Mouse (Mus musculus) left cerebral cortex, adult 18-20 months (tissue): ENCODE measurements at regions not wholly inside any gene's neighbourhood (a gene's known extent, or its start where the extent isn't known, plus 50 kb on each side); places are given as distances from the start of the nearest gene placed in this dataset.

Experiments used
- DNase-seq, 2 experiments: peaks; one replicate each; pipeline ENCODE4 v3.0.0; 2021 to 2022; ENCODE audit warnings: low spot score in 2 of 2, mixed read lengths in 1 of 2

GRCm38 (mm10) chr19:55011341-55011740 lies 115.7 kb downstream of the Gpam start:
- DNase-seq, result no peak

- no peak for DNase-seq
Measured at GRCm38 (mm10) chr19:55008463-55009146, 118.4 kb downstream of the Gpam start.

- no peak for DNase-seq
Measured at GRCm38 (mm10) chr19:54989982-54990381, 137.1 kb downstream of the Gpam start.

GRCm38 (mm10) chr19:54984541-54984940 lies 142.5 kb downstream of the Gpam start:
- DNase-seq, result no peak

GRCm38 (mm10) chr19:54982801-54983200 lies 144.2 kb downstream of the Gpam start:
- DNase-seq, result no peak

- no peak for DNase-seq
Measured at GRCm38 (mm10) chr19:54971440-54972211, 155.4 kb downstream of the Gpam start.

GRCm38 (mm10) chr19:54958328-54958727 lies 168.7 kb downstream of the Gpam start:
- DNase-seq, result no peak

GRCm38 (mm10) chr19:54955096-54955495 lies 171.9 kb downstream of the Gpam start:
- DNase-seq, result no peak

- DNase-seq, result no peak
Measured at GRCm38 (mm10) chr19:54952546-54952945, 174.5 kb downstream of the Gpam start.

GRCm38 (mm10) chr19:54948359-54949127 lies 178.5 kb downstream of the Gpam start:
- DNase-seq, result no peak

GRCm38 (mm10) chr19:54947583-54947982 lies 179.5 kb downstream of the Gpam start:
- no peak for DNase-seq

GRCm38 (mm10) chr19:54932579-54932978 lies 194.5 kb downstream of the Gpam start:
- no peak for DNase-seq

- DNase-seq, result no peak
Measured at GRCm38 (mm10) chr19:54925888-54926287, 201.2 kb downstream of the Gpam start.

- DNase-seq, result no peak
Measured at GRCm38 (mm10) chr19:54919597-54919996, 207.4 kb downstream of the Gpam start.

- DNase-seq, result peak; percentile 14 to 45
Measured at GRCm38 (mm10) chr19:54893622-54894021, 233.4 kb downstream of the Gpam start.

GRCm38 (mm10) chr19:54867078-54867477 lies 260.0 kb downstream of the Gpam start:
- no peak for DNase-seq

- no peak for DNase-seq
Measured at GRCm38 (mm10) chr19:54855190-54855589, 271.8 kb downstream of the Gpam start.

GRCm38 (mm10) chr19:54838231-54838630 lies 288.8 kb downstream of the Gpam start:
- no peak for DNase-seq

GRCm38 (mm10) chr19:54836451-54836850 lies 290.6 kb downstream of the Gpam start:
- no peak for DNase-seq

- no peak for DNase-seq
Measured at GRCm38 (mm10) chr19:54822161-54822560, 304.9 kb downstream of the Gpam start.

GRCm38 (mm10) chr19:54820587-54820986 lies 306.5 kb downstream of the Gpam start:
- DNase-seq, result no peak
